Mouse (Mus musculus) thymus, postnatal 10 days (tissue): Measurements from ENCODE around the gene Sh2b1.

Experiments
- DNase-seq, 2 experiments: peaks; one replicate each; pipeline ENCODE4 v3.0.0; 2021; ENCODE audit warnings: low spot score in 2 of 2

The Sh2b1 gene

GRCm38 (mm10) chr7:126418496-126418895, 56.7 kb downstream of the Sh2b1 start:
- DNase-seq, result no peak

DNA sequence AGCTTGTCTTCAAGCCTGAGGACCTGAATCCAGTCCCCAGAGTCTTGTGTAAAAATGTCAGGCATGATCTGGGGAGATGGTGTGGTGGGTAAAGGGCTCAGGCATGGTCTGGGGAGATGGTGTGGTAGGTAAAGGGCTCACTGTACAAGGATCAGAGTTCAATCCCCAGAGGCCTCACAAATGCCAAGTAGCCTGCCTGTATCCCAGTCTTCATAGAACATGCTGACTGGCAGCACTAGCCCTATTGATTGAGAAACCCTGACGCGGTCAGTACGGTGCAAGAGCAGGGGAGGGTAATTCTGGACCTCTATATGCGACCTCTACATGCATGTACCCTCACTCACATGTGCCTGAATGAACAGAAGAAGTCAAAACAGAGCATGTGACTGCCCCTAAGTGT, 57.6 kb downstream of the Sh2b1 start:
- DNase-seq, result no peak

- DNase-seq, result no peak
Measured at GRCm38 (mm10) chr7:126417045-126417444, 58.2 kb downstream of the Sh2b1 start.
